Mouse (Mus musculus) brain, embryonic 14.5 days (tissue): ENCODE data around the gene Tcap. TPM values are rescaled to one million over a fixed set of nuclear protein-coding genes. Genes with fewer than 3 reads are reported as not detected.

Experiments
- DNase-seq: peaks from one replicate; pipeline ENCODE4 v3.0.0-alpha.2; 2011; ENCODE audit warnings: low read depth
- CTCF ChIP-seq: fragments of 200-500 bp; IDR thresholded peaks from 2 replicates; pipeline ENCODE4 v1.5.1; 2012; ENCODE audit warnings: inconsistent platforms, mild to moderate bottlenecking, moderate library complexity, borderline replicate concordance; ENCODE audit not compliant: insufficient read depth, insufficient read length; ENCODE audit errors: extremely low read depth
- POLR2A ChIP-seq: fragments of 200-500 bp; IDR thresholded peaks from 2 replicates; pipeline ENCODE4 v1.6.1; 2012; ENCODE audit warnings: mild to moderate bottlenecking, inconsistent platforms, borderline replicate concordance; ENCODE audit not compliant: poor library complexity, insufficient read depth, insufficient read length, severe bottlenecking; ENCODE audit errors: extremely low read depth
- polyA plus RNA-seq: library from polyadenylated mRNA; depleted of rRNA; stranded (reverse); fragments of >200 nt; gene quantifications from 2 replicates; pipeline ENCODE4 v1.2.3, GENCODE M21; 2012

The Tcap gene
- polyA plus RNA-seq, 1 experiment = 0.38 TPM

GRCm38 (mm10) chr11:98387056-98387577 is 3.5 kb downstream of the Tcap start:
- DNase-seq = no peak

GRCm38 (mm10) chr11:98388282-98388681 is 4.7 kb downstream of the Tcap start:
- no peak for DNase-seq

More at GRCm38 (mm10) chr11:98387056-98387577, 3.5 kb downstream of the Tcap start:
- TF ChIP-seq CTCF (no peak), POLR2A (no peak)

GRCm38 (mm10) chr11:98389221-98389780 is 5.7 kb downstream of the Tcap start:
- TF ChIP-seq POLR2A (no peak), CTCF (peak; percentile 69)
- DNase-seq = peak; percentile 66

More at GRCm38 (mm10) chr11:98388282-98388681, 4.7 kb downstream of the Tcap start:
- TF ChIP-seq POLR2A (no peak), CTCF (no peak)

GRCm38 (mm10) chr11:98390141-98390540 is 6.5 kb downstream of the Tcap start:
- TF ChIP-seq POLR2A (no peak), CTCF (no peak)
- DNase-seq = no peak

- TF ChIP-seq POLR2A (no peak), CTCF (no peak)
- no peak for DNase-seq
These were observed 8.4 kb downstream of the Tcap start for GRCm38 (mm10) chr11:98392034-98392433.

GRCm38 (mm10) chr11:98392645-98393044 is 9.0 kb downstream of the Tcap start:
- no peak for DNase-seq

GRCm38 (mm10) chr11:98393317-98393716 is 9.7 kb downstream of the Tcap start:
- TF ChIP-seq POLR2A = no peak
- TF ChIP-seq CTCF = no peak
- DNase-seq = peak; percentile 61

More at GRCm38 (mm10) chr11:98392645-98393044, 9.0 kb downstream of the Tcap start:
- TF ChIP-seq CTCF = no peak
- no peak for TF ChIP-seq POLR2A

- TF ChIP-seq CTCF (no peak), POLR2A (no peak)
- no peak for DNase-seq
These were observed 10.7 kb downstream of the Tcap start for GRCm38 (mm10) chr11:98394301-98394700.

- no peak for DNase-seq
These were observed 11.4 kb downstream of the Tcap start for GRCm38 (mm10) chr11:98395041-98395440.

GRCm38 (mm10) chr11:98397946-98398345 is 14.3 kb downstream of the Tcap start:
- no peak for DNase-seq
- no peak for TF ChIP-seq CTCF
- no peak for TF ChIP-seq POLR2A

More at GRCm38 (mm10) chr11:98395041-98395440, 11.4 kb downstream of the Tcap start:
- TF ChIP-seq POLR2A = no peak
- TF ChIP-seq CTCF = no peak

GRCm38 (mm10) chr11:98400161-98400726 is 16.6 kb downstream of the Tcap start, which contains the start of gene Pgap3:
Gene Pgap3, minus strand, starts transcription at chr11:98400490.
- TF ChIP-seq CTCF = no peak
- TF ChIP-seq POLR2A = peak; percentile 48; the same call in 1 of the 2 replicates

More at GRCm38 (mm10) chr11:98400161-98400726, 16.6 kb downstream of the Tcap start, which contains the start of gene Pgap3:
- peak; percentile 97 for DNase-seq
